Comparison of ENCODE assay signal across 10 mouse cellular contexts in genomic region chr5:36285405-36285804, GRCm38 (mm10).
DNase-seq lines count a peak whose midpoint lies in the region; ATAC-seq and TF ChIP-seq lines count a peak whose summit lies in the region.
"Had no signal": no experiment of that assay in that cellular context is flagged by ENCODE, and none has a peak within 500 bp of the region (broad histone marks: within the 10 kb centered on the region; RNA-seq: fewer than 3 reads in every experiment).

No protein-coding gene starts in this region.

- H3K9ac ChIP-seq in heart, postnatal 0 days (replicated peaks; ENCODE audit: low read depth, low read length): no peak overlapping the region
- H3K9ac ChIP-seq: stomach, embryonic 15.5 days had no signal

- H3K9me3 ChIP-seq in heart, postnatal 0 days (replicated peaks; ENCODE audit: control insufficient read depth, low read length): no peaks in the 10 kb centered on the region
- H3K9me3 ChIP-seq: stomach, embryonic 15.5 days had no signal

- intact Hi-C loops in heart, postnatal 36 days (cut with DNase I): no loop called here
- intact Hi-C loops in left cerebral cortex, postnatal 25 days (cut with DNase I): no loop called here

- no peaks in the 10 kb centered on the region for H3K36me3 ChIP-seq in heart, postnatal 0 days (replicated peaks; ENCODE audit: control insufficient read depth, insufficient read depth, low read length)
- H3K36me3 ChIP-seq: stomach, embryonic 15.5 days had no signal

- TF ChIP-seq EP300 in heart, postnatal 0 days (IDR thresholded peaks at IDR 0.05; ENCODE audit: low read depth): no peak

- 26% methylated on average over 10 of the region's 10 CpGs for WGBS in heart, postnatal 0 days

- DNase-seq in heart, postnatal 0 days (ENCODE audit: low spot score): peak; percentile 28
- DNase-seq in heart, postnatal 36 days: no peak
- DNase-seq in right cerebral cortex, adult 18-20 months: peak; percentile 64
- no peak for DNase-seq in right cerebral cortex, postnatal 4 days
- DNase-seq in left cerebral cortex, postnatal 25 days (ENCODE audit: low spot score in 2 of 2): peak; percentile 38 to 77
- DNase-seq in right cerebral cortex, postnatal 36 days (ENCODE audit: low spot score in 2 of 2): peak; percentile 26 to 51
- DNase-seq in liver: no peak
- DNase-seq: adrenal gland, postnatal 10 days had no signal

- TF ChIP-seq CTCF in heart, postnatal 0 days (IDR thresholded peaks at IDR 0.05; ENCODE audit: low read depth): peak; percentile 5; the same call in 1 of the 2 replicates

- 0 out of 2 replicates have a peak, but pooled peaks cover 4% of the 10 kb centered on the region for H3K27me3 ChIP-seq in heart, postnatal 0 days (ENCODE audit: control insufficient read depth, insufficient read depth, low read length)
- H3K27me3 ChIP-seq: stomach, embryonic 15.5 days had no signal

- peaks cover 14% of the 10 kb centered on the region; the same call in 1 of the 2 replicates for H3K4me1 ChIP-seq in heart, postnatal 0 days (ENCODE audit: control insufficient read depth, insufficient read depth)
- H3K4me1 ChIP-seq: stomach, embryonic 15.5 days had no signal

- ATAC-seq in heart, postnatal 0 days (ENCODE audit: insufficient read depth, low read depth): peak; percentile 37
- ATAC-seq in cerebellum, adult (ENCODE audit: insufficient number of reproducible peaks, low FRiP score, low TSS enrichment): no peak

- no peak overlapping the region for H3K4me3 ChIP-seq in heart, postnatal 0 days (ENCODE audit: low read depth, low read length)
- H3K4me3 ChIP-seq: stomach, embryonic 15.5 days had no signal

- no peak overlapping the region for H3K4me2 ChIP-seq in heart, postnatal 0 days (ENCODE audit: low read depth, low read length)
- H3K4me2 ChIP-seq: stomach, embryonic 15.5 days had no signal

- no peak overlapping the region for H3K27ac ChIP-seq in heart, postnatal 0 days (ENCODE audit: low read depth)
- H3K27ac ChIP-seq: stomach, embryonic 15.5 days had no signal

Comparison
In these comparisons a context has a peak if more than half of its experiments do, and no peak if none do; other contexts are left out.
1. DNase-seq: peak in heart, postnatal 0 days (single experiment), right cerebral cortex, adult 18-20 months (single experiment), left cerebral cortex, postnatal 25 days (2 of 2) and right cerebral cortex, postnatal 36 days (2 of 2); none in heart, postnatal 36 days (0 of 2), right cerebral cortex, postnatal 4 days (single experiment) and liver (single experiment).